Comparison of ENCODE assay signal across 19 mouse cellular contexts in the genomic region with DNA sequence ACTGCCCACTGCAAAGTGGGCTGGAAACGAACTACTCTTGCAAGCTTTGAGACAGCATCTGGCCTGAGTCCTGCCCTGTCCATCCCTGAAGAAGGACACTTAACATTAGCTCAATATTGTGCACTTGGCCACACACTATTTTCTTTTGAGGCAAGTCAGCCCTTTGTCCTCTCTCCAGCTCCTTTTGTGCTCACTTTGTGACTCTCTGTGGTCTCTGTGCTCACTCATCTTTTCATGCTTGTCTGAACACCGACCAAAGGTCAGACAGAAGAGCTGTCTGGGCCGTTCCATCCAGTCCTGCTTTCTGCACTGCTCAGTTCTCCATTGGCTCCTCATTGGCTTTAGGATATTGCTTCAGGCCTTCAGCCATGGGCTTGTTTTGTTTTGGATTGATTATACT.
DNase-seq lines count a peak whose midpoint lies in the region; ATAC-seq lines count a peak whose summit lies in the region.
"Had no signal": no experiment of that assay in that cellular context is flagged by ENCODE, and none has a peak within 500 bp of the region (broad histone marks: within the 10 kb centered on the region; RNA-seq: fewer than 3 reads in every experiment).

No protein-coding gene starts in this region.

- DNase-seq in kidney, adult 11 months: peak; percentile 24
- DNase-seq in embryo, embryonic 10.5 days (ENCODE audit: low spot score): peak; percentile 71
- peak; percentile 37 to 57 for DNase-seq in kidney, adult 8-10 months
- DNase-seq in kidney, postnatal 36 days: peak; percentile 47 to 56
- no peak for DNase-seq in gastrocnemius, postnatal 10 days
- DNase-seq in left cerebral cortex, adult 18-20 months (ENCODE audit: low spot score in 2 of 2): no peak
- no peak for DNase-seq in heart, embryonic 10.5 days (ENCODE audit: low spot score)
- DNase-seq: adrenal gland, postnatal 25 days; B cell, adult 2 months; cerebellum, adult 9-10 months; lung, adult 18-20 months; right cerebral cortex, postnatal 14 days had no signal

- no peaks in the 10 kb centered on the region for H3K27me3 ChIP-seq in kidney, embryonic 15.5 days
- no peaks in the 10 kb centered on the region for H3K27me3 ChIP-seq in heart, embryonic 10.5 days (ENCODE audit: insufficient read depth, poor library complexity, severe bottlenecking)
- H3K27me3 ChIP-seq: forebrain, embryonic 15.5 days; heart, embryonic 12.5 days; midbrain, embryonic 12.5 days had no signal

- no peak overlapping the region for H3K4me2 ChIP-seq in kidney, embryonic 15.5 days
- H3K4me2 ChIP-seq: forebrain, embryonic 15.5 days; heart, embryonic 12.5 days; midbrain, embryonic 12.5 days had no signal

- H3K4me3 ChIP-seq in kidney, embryonic 15.5 days (replicated peaks): no peak overlapping the region
- H3K4me3 ChIP-seq in heart, embryonic 10.5 days: no peak overlapping the region
- H3K4me3 ChIP-seq: embryonic facial prominence, embryonic 10.5 days; forebrain, embryonic 15.5 days; heart, embryonic 12.5 days; midbrain, embryonic 12.5 days had no signal

- 48% methylated on average over 3 of the region's 3 CpGs for WGBS in kidney, embryonic 15.5 days
- 71% methylated on average over 3 of the region's 3 CpGs for WGBS in heart, embryonic 10.5 days

- no peaks in the 10 kb centered on the region for H3K9me3 ChIP-seq in kidney, embryonic 15.5 days (replicated peaks)
- no peaks in the 10 kb centered on the region for H3K9me3 ChIP-seq in heart, embryonic 10.5 days
- H3K9me3 ChIP-seq: embryonic facial prominence, embryonic 10.5 days; forebrain, embryonic 15.5 days; heart, embryonic 12.5 days; midbrain, embryonic 12.5 days had no signal

- no peak; the same call in 1 of the 2 replicates for ATAC-seq in kidney, embryonic 15.5 days (replicated peaks; ENCODE audit: low FRiP score)
- ATAC-seq: activated CD4-positive, CD25-positive, alpha-beta regulatory T cell, adult 4 months; forebrain, embryonic 15.5 days; intestine, embryonic 16.5 days had no signal

- no peaks in the 10 kb centered on the region for H3K36me3 ChIP-seq in kidney, embryonic 15.5 days
- no peaks in the 10 kb centered on the region for H3K36me3 ChIP-seq in heart, embryonic 10.5 days
- H3K36me3 ChIP-seq: embryonic facial prominence, embryonic 10.5 days; forebrain, embryonic 15.5 days; heart, embryonic 12.5 days; midbrain, embryonic 12.5 days had no signal

- no peak overlapping the region for H3K27ac ChIP-seq in kidney, embryonic 15.5 days
- no peak overlapping the region for H3K27ac ChIP-seq in heart, embryonic 10.5 days
- H3K27ac ChIP-seq: embryonic facial prominence, embryonic 10.5 days; forebrain, embryonic 15.5 days; midbrain, embryonic 12.5 days had no signal

- H3K9ac ChIP-seq in kidney, embryonic 15.5 days: no peak overlapping the region
- H3K9ac ChIP-seq: forebrain, embryonic 15.5 days; heart, embryonic 12.5 days; midbrain, embryonic 12.5 days had no signal

- H3K4me1 ChIP-seq in kidney, embryonic 15.5 days: peaks cover 4% of the 10 kb centered on the region; the same call in 1 of the 2 replicates
- no peaks in the 10 kb centered on the region for H3K4me1 ChIP-seq in heart, embryonic 10.5 days
- H3K4me1 ChIP-seq: embryonic facial prominence, embryonic 10.5 days; heart, embryonic 12.5 days had no signal

Comparison
In these comparisons a context has a peak if more than half of its experiments do, and no peak if none do; other contexts are left out.
1. DNase-seq: peak in kidney, adult 11 months (single experiment), embryo, embryonic 10.5 days (single experiment), kidney, adult 8-10 months (2 of 2) and kidney, postnatal 36 days (2 of 2); none in gastrocnemius, postnatal 10 days (single experiment), left cerebral cortex, adult 18-20 months (0 of 2) and heart, embryonic 10.5 days (single experiment).